Mouse (Mus musculus): ENCODE results near the gene Zfp677.

GRCm38 (mm10) chr17:21422664-21423599 is 39.4 kb downstream of the Zfp677 start, which contains the start of gene Zfp54:
- TF ChIP-seq POLR2A (IDR thresholded peaks at IDR 0.05; ENCODE audit: insufficient read depth, low read depth, low read length) (no peak), CTCF (IDR thresholded peaks at IDR 0.05; ENCODE audit: insufficient read depth, low read depth, low read length) (0 out of 2 replicates have a peak, but pooled peaks have one; percentile 6)
